Mouse (Mus musculus) megakaryocyte, adult 5-6 weeks (primary cell): ENCODE data around the gene Crtc2. TPM values are rescaled to one million over a fixed set of nuclear protein-coding genes. Genes with fewer than 3 reads are reported as not detected.
A peak's percentile ranks its signal among the peaks of the same experiment; 100 is the strongest.
"Not testable (repeated sequence)": the region's sequence is repeated elsewhere in the genome, so short reads cannot be mapped to it uniquely, and the experiment has no call there.

Experiments used
- ATAC-seq: 2 replicates; pipeline ENCODE4 v1.8.0; 2016; ENCODE audit warnings: mild to moderate bottlenecking, inconsistent platforms; ENCODE audit not compliant: poor library complexity, severe bottlenecking
- total RNA-seq, 2 experiments: library from RNA; stranded (forward) in 1 of 2; stranded (reverse) in 1 of 2; fragments of 153-499, 151-499 nt in 1 of 2; fragments of 221-1000, 200-1000 nt in 1 of 2; gene quantifications; 2 replicates each; pipeline versions ENCODE4 v1.2.3 to v1.2.4; 2015 to 2017

Gene Crtc2
- total RNA-seq, 2 experiments from 2014 or later = 11.3 to 49.5 TPM

- ATAC-seq = peak; percentile 58
Measured at GRCm38 (mm10) chr3:90265932-90266741, 12.2 kb downstream of the Crtc2 start.

- no peak for ATAC-seq
Measured at GRCm38 (mm10) chr3:90266901-90267775, 13.2 kb downstream of the Crtc2 start.

- no peak for ATAC-seq
Measured at GRCm38 (mm10) chr3:90268190-90268589, 14.2 kb downstream of the Crtc2 start.

GRCm38 (mm10) chr3:90268971-90269370 lies 15.0 kb downstream of the Crtc2 start:
- ATAC-seq = no peak

- ATAC-seq = no peak
Measured at GRCm38 (mm10) chr3:90270784-90271183, 16.8 kb downstream of the Crtc2 start.

GRCm38 (mm10) chr3:90272170-90272569 lies 18.2 kb downstream of the Crtc2 start:
- no peak for ATAC-seq

- ATAC-seq = no peak
Measured at GRCm38 (mm10) chr3:90273855-90274254, 19.9 kb downstream of the Crtc2 start.

GRCm38 (mm10) chr3:90275286-90275685 lies 21.3 kb downstream of the Crtc2 start:
- ATAC-seq = no peak

- ATAC-seq = no peak
Measured at GRCm38 (mm10) chr3:90276858-90277257, 22.9 kb downstream of the Crtc2 start.

GRCm38 (mm10) chr3:90277793-90278192 lies 23.8 kb downstream of the Crtc2 start:
- no peak for ATAC-seq

GRCm38 (mm10) chr3:90278211-90278610 lies 24.2 kb downstream of the Crtc2 start:
- no peak for ATAC-seq

GRCm38 (mm10) chr3:90279216-90279615 lies 25.3 kb downstream of the Crtc2 start:
- no peak for ATAC-seq

GRCm38 (mm10) chr3:90279743-90280142 lies 25.8 kb downstream of the Crtc2 start:
- ATAC-seq = no peak

- no peak for ATAC-seq
Measured at GRCm38 (mm10) chr3:90280708-90281107, 26.7 kb downstream of the Crtc2 start.

- no peak for ATAC-seq
Measured at GRCm38 (mm10) chr3:90284150-90284549, 30.2 kb downstream of the Crtc2 start.

- not testable (repeated sequence) for ATAC-seq
Measured at GRCm38 (mm10) chr3:90289403-90289802, 35.4 kb downstream of the Crtc2 start.

- ATAC-seq = no peak
Measured at GRCm38 (mm10) chr3:90290602-90291001, 36.6 kb downstream of the Crtc2 start.

- ATAC-seq = no peak
Measured at GRCm38 (mm10) chr3:90291982-90292344, 38.0 kb downstream of the Crtc2 start.

GRCm38 (mm10) chr3:90292345-90293275 lies 38.6 kb downstream of the Crtc2 start, which contains the start of gene Gatad2b:
Gene Gatad2b (plus strand): TSS chr3:90293178.
- peak; percentile 98 for ATAC-seq

GRCm38 (mm10) chr3:90293352-90294063 lies 39.5 kb downstream of the Crtc2 start:
- ATAC-seq = no peak
